Mouse (Mus musculus): ENCODE data around the gene Dock6.

GRCm38 (mm10) chr9:21787654-21788053, 64.8 kb downstream of the Dock6 start:
- TF ChIP-seq NRF1 (IDR thresholded peaks at IDR 0.05; ENCODE audit: low read depth, low read length): no peak
- no peak for TF ChIP-seq EP300 (IDR thresholded peaks at IDR 0.05; ENCODE audit: low read length)
- TF ChIP-seq E2F4 (IDR thresholded peaks at IDR 0.05; ENCODE audit: insufficient replicate concordance, low read depth, low read length): no peak
- no peak for TF ChIP-seq MAX (IDR thresholded peaks at IDR 0.05; ENCODE audit: low read length)
- TF ChIP-seq POLR2A (IDR thresholded peaks at IDR 0.05; ENCODE audit: low read depth, low read length): no peak
- no peak for TF ChIP-seq SMC3 (IDR thresholded peaks at IDR 0.05; ENCODE audit: low read depth, low read length)
- TF ChIP-seq UBTF (IDR thresholded peaks at IDR 0.05; ENCODE audit: low read depth, low read length): no peak
- no peak for TF ChIP-seq PAX5 (IDR thresholded peaks at IDR 0.05; ENCODE audit: low read length)
